Mouse (Mus musculus) G1E (cell line): ENCODE measurements around the gene S1pr3.

Source experiments
- CTCF ChIP-seq: IDR thresholded peaks from 2 replicates; pipeline ENCODE4 v1.5.1; 2012; ENCODE audit warnings: low read depth, low read length, inconsistent platforms, mixed read lengths
- GATA1 ChIP-seq: IDR thresholded peaks from 2 replicates; pipeline ENCODE4 v1.6.1; 2012; ENCODE audit warnings: borderline replicate concordance, low read length, inconsistent platforms, mixed read lengths
- GATA2 ChIP-seq: IDR thresholded peaks from 2 replicates; pipeline ENCODE4 v1.6.1; 2012; ENCODE audit warnings: low read depth, low read length, inconsistent platforms, borderline replicate concordance
- TAL1 ChIP-seq: conservative IDR thresholded peaks from 2 replicates; pipeline ENCODE4 v1.6.1; 2012; ENCODE audit warnings: low read depth, low read length, inconsistent platforms, mixed read lengths

- TF ChIP-seq CTCF: no peak
- no peak for TF ChIP-seq GATA1
- TF ChIP-seq TAL1: no peak
- TF ChIP-seq GATA2: no peak
Measured at GRCm38 (mm10) chr13:51368346-51368745, 40.1 kb upstream of the S1pr3 start.
